Mouse (Mus musculus) heart, adult 8-10 months (tissue): ENCODE measurements around the gene Avpi1. TPM values are rescaled to one million over a fixed set of nuclear protein-coding genes. Genes with fewer than 3 reads are reported as not detected.
A peak's percentile ranks its signal among the peaks of the same experiment; 100 is the strongest.

ENCODE experiments used
- DNase-seq: peaks from one replicate; pipeline ENCODE4 v3.0.0; 2022; ENCODE audit warnings: low spot score
- total RNA-seq, 4 experiments: library from RNA; stranded (reverse); gene quantifications; 2 replicates each; pipeline ENCODE4 v1.2.4; 2022

The Avpi1 gene
- 10 to 100 TPM; 11.1 to 16.5 (median 13.6) TPM for total RNA-seq

DNA sequence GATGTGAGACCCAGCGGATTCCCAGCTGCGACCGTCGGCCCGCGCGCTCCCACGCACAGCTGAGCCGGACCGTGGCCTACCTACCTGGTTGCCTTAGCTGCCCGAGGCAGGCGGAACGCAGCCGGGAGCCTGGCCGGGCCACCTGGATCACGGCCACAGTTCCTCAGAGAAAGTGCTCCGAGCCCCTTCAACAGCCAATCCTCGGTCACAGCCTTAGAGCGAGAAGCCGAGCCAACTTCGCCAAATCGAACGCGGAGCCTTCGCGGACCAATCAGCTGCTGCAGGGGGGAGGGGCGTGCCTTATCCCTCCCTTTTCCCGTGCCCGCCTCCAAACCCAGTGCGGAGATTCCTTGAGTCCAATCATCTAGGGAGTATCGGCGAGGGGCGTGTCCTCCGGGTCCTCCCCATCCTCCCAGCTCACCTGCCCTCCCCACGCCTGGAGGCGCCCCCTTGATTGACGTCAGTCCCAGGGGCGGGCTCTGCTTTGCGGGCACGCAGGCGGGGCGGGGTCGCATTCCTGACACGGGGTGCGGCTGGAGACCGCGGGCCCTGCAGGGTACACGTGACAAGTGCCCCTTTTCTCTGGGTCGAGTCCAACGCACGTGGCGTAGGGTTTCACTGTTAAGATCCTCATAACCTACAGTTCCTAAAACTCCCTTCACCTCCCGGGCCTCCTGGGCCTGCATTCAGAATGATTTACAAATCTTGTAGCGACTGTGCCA is at the start of gene Avpi1:
Gene Avpi1 (minus strand): TSS at position 273 of the 722 bp plus-strand sequence.
- peak; percentile 99 for DNase-seq

DNA sequence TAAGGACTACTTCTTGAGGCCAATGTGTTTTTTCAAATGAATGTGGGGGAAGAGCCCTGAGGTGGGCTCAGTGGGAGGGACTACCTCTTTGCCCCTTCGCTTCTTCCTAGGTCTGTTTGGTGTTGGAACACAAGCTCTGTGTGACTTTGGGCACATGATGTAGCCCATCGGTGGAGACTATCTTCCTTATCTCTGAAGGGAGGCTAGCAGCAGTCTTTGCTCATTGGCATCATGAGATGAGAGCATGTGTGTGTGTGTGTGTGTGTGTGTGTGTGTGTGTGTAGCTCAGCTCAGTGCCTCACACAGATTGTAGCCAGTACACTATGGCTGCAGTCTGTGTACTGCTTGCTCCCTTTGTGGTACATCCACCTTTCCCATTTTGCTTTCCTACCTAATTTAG is 48.6 kb upstream of the Avpi1 start:
- no peak for DNase-seq

DNA sequence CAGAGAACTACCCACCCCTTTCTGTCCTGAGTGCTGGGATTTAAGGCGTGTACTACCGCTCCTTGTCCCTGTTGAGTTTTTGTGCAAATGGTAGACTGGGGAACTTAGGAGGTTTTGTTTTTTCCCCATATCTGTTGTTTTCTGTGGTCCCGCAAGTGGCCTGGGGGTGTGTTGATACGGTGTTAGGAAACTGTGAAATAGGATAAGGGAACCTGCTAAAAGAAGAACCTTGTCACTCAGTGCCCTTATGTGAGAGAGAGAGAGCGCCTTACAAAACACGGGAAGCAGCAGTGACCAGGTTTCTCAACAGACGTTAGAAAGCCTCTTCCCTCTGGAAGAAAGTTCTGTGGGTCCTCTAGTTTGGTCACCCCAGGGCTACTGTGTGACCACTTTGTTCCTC is 48.0 kb upstream of the Avpi1 start:
- DNase-seq = no peak

DNA sequence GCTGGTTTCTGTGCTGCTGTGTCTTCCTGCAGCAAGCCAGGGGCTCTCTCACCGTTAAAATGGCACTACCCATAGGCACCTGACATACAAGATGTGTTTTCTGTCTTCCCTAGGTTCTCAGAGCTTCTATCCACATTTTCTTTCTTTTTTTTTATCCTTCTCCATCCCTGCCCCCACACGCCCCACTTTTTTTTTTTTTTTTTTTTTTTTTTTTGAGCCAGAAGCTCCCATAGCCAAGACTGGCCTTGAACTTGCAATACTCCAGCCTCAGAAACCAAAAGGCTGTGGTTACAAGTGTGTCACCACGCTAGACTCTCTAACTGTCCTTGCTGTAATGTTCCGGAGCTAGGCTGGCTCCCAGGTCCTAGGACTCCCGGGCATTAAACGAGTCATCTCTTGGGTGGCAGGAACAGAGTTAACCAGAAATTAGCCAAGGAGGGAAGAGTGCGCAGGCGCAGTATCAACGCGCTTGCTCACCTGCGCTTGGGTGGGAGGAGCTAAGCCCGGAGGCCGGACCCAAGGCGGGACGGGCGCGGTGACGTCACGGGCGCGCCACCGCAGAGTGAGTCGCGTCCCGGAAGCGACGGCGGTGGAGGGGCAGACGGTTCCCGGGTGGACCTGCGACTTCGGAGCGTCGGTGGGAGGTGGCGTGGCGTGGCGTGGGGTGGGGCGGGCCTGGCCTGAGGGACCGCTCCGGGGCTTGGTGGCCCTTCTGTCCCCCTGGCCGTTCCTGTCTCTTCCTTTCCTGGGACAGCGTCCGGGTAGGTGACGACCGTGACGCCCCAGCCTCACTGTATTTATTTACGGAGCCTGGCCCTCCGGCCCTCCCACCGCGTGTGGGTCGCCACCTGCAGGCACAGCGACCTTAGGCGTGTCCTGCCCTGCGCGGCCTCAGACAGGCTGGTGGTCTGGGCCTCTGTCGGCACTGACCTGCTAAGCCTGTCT is 41.4 kb upstream of the Avpi1 start:
- DNase-seq = peak; percentile 87

DNA sequence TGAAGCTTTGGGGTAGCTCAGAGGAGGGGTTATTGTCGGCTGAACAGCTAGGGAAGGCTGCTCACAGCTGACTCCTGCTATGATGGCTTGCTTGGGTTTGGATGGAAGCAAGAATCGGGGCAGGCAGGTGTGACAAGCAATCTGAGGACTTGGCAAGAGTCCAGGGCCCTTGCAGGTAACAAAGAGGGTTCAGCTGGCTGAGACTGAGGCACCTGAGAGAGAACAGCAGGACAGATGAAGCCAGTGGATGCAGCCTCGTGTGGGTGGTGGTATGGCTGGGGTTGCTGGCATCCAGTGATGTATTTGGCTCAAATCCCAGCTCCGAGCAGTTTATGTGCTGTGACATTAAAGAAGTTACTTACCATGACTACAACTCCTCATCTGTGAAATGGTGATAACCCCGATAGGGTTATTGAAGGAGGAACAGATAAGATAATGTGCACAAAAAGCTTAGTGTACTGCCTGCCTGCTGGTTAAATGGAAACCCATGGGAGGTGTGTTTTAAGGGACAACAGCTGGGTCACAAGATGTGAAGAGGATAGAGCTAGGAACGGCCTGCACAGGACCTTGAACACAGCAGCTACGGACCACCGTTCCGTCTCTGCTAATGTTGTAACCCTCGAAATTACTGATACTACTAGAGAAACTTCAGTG is 40.6 kb upstream of the Avpi1 start:
- no peak for DNase-seq

DNA sequence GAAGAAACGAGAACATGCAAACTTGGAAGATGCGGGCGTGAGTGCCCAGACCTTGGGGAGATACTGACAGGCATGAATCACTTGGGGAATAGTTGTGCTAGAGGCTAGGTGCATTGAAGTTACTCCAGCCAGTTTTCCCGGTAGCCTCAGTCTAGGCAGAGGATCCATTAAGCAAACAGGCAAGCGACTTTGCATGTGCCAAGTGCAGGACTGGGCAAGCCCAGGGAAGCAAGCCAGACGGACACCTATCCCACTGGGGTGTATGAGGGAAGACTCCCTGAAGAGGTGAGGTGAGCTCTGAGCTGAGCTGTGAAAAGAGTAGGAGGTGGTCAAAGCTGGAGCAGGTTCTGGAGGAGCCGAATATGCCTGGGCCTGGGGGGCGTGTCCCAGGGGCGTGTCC is 38.6 kb upstream of the Avpi1 start:
- DNase-seq = no peak

DNA sequence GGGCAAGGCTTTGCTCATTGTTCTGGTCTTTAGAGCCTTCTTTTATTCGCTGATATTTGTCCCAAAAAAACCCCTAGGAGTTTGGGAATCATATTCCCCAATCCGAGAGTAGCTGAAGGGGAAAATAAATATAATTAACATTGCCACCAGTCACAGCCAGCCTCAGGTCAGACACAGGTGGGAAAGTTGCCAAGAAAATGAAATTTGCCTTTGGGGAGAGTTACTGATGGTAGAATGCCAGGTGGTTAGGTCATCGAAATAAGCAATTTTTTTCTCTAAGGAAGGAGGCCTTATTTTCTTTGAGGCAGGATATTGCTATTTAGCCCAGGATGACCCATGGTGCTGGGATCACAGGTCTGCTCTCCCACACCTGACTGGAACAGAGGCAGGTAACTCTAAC is 37.9 kb upstream of the Avpi1 start:
- no peak for DNase-seq

DNA sequence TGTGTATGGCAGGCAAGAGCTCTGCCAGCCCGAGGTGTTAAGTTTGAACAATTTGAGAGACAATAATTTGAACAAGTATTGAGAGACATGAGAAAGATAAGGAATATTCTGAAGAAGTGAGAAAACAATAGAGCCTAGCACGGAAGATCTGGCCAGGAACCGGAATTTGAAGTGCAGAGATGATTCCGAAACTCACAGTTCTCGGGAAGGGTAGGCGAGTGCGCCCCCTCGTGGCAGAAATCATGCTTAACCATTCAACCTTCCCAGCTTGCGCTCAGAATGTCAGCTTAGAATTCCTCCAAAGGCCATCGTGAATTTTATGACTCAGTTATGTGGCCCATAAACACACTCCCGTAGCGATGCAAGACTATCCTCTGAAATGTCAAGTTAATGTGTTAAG is 37.3 kb upstream of the Avpi1 start:
- DNase-seq = peak; percentile 90

DNA sequence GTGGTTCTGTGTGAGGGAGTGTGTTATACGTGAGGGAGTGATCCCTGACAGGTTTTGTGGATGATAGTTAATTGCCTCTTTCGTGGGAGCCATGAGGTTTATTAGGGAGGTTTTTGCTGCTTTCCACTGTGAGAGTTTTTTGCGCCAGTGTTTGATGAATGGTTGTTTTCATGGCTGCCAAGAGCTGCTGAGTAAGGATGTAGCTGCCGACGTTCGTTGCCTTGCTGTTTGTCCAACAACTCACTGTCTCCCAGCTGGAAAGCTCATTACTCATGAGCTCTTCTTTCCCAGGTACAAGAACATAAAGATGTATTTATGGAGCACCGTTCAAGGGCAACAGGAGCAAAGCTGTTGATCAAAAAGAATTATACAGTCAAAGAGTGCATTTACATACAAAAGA is 35.3 kb upstream of the Avpi1 start:
- DNase-seq = no peak

DNA sequence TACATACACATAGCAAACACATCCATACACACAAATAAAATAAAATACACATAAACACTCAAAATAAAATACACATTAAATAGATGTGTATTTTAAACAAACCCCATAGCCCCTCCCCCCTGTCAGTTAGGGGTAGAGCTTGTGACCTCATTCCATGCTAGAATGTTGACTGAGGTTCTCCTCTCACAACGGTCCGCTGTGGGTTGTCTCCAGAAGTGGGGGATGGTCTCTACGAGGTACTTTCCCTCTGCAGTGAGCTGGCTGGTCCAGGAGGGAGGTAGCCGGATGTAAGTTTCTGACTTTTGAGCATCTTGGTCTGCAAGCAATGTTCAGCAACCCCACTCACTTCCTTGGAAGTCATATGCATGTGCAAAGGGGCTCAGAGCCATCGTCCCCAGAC is 34.9 kb upstream of the Avpi1 start, which contains the start of gene Zfyve27:
Gene Zfyve27 (plus strand): TSS at position 188 of the 400 bp plus-strand sequence.
- DNase-seq = no peak

DNA sequence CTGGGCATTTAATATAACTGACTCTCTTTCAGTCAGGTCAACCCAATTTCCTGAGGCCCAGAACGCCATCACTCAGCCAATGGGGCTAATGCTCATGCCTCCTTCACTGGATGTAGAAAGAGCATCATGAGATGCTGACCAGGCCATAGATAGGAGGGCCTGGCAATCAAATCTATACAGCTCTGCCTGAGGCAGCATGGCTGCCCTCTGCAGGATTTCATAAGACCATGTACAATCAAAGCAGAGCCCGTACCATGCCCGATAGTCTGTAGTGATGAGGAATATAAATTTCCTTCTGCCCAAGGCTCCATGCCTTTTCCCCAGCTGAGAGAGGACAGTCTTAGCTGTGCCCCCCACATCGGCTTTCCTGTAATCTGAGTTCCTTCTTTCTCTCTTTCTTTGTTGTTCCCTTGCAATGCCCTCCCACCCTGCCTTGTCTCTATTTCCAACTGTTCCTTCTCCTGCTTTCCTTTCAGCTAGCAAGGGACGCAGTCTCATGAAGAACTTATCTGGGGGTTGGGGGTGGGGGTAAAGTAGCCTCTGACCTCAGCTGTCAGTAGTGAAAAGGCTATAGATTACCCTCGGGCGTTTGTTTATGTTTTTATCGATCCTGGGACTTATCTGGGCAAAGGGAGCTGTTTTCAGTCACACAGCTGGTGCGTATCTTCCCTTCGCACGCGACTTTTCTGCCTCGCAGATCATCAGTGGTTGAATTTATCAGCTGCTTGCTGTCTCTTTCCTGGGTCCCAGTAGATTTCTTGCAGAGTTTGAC is 29.6 kb upstream of the Avpi1 start:
- DNase-seq = no peak

DNA sequence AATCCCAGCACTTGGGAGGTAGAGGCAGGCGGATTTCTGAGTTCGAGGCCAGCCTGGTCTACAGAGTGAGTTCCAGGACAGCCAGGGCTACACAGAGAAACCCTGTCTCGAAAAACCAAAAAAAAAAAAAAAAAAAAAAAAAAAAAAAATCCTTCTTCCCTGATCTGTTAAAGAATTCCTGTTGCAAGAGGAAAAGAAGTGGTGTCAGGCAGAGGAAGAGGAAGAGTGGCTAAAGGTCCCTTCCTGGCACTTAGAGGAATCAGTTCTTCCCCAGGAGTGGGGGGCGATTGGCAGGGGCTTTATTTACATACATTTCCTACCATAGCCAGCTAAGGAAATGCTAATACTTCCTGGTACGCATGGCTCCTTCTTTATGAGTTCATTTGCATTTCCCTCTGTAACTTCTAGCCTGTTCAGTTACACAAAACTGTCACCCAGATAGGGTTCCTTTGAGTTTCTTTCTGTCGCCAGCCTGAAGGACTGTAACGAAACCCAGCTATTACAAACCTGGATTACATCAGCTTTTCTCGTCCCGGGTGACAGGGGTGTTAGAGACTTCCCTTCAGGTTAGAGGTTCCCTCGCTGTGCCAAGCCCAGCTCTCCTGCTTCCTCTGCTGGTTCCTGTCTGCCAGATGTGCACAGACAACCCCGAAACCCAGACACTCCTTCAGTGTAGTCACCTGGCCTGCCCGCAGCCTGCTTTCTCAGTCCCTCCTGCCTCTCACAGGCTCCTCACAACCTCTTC is 28.8 kb upstream of the Avpi1 start:
- DNase-seq = no peak

DNA sequence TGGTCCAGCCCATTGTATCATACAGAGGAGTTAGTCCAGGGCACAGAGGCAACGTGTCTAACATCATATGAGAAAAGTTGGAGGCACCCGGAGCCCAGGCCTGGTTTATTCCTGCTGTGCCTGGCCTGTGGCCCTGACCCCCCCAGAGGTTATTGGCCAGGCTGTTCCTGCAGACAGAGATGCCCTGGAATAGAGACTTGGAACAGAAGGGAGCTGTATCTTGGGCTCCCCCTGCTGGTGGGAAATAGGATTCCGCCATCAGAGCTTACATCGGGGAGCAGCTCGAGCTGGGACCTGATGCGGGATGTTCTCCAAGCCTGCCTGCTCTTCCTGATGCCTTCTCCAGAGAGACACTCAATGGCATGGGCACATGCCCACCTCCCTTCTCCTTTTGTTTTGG is 23.1 kb upstream of the Avpi1 start:
- DNase-seq = peak; percentile 90

DNA sequence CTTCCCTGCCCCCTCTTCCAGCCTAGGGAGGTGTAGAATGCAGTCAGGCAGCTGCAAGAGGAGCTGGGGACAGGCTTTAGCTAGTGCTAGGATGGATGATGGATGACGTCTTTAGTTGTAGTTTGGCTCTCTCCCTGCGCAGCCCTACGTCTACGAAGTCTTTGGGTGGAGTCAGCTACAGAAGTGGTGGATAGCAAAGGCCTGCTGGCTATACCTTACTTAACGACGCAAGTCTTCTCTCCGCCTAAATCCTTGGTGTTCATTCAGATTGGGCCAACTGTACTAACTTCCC is 19.7 kb upstream of the Avpi1 start:
- no peak for DNase-seq

DNA sequence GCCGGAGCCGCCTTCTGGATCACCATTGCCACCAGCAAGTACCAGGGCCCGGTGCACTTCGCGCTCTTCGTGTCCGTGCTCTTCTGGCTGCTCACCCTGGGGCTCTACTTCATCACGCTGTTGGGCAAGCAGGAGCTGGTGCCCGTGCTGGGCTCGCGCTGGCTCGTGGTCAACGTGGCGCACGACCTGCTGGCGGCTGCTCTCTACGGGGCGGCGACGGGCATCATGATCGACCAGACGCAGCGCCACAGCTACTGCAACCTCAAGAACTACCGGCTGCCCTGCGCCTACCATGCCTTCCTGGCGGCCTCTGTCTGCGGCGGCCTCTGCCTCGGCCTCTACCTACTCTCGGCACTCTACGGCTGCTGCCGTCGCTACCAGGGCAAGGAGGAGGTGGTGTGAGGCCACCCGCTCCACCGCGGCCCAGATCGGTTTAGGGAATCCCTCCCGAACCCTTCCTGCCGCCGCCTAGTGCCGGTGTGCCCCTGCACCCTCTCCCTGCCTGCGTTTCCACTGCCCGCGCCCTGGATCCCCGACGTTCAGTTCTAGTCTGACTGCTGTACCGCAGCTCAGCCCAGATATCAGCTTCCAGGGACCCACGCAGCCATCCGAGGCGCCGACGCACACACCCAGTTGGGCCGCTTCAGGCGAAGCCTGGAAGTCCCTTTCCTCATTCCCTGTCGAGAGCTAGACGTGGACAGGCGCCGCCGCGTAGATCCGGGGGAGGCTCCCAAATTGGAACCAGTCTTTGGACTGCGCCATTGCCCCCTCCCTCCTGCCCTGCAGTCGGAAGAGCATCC is 19.1 kb upstream of the Avpi1 start:
- peak; percentile 76 for DNase-seq

DNA sequence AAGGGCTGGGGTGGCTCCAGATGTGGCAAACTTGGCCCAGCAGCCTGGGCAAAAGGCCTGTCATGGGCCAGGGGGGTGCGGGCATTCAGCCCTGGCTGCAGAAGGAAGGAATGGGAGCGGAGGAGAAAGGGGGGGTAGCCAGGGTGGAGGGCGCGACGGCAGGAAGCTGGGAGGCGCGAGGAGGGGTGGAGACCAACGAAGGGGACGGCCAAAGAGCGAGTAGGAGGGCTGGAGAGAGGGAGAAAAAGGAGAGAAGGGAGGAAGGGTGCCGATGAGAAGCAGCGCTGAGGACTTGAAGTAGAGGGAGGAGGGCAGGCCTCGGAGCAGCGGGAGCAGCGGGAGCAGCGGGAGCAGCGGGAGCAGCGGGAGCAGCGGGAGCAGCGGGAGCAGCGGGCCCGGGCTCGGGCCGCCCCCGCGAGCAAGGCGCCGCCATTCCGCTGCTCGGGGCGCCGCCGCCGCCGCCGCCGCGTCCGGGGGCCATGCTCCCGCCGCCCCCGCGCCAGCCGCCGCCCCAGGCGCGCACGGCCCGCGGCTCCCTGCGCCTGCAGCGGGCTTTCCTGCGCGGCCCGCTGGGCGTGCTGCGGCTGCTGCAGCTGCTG is 18.4 kb upstream of the Avpi1 start, which contains the start of gene Marveld1:
Gene Marveld1 (plus strand): TSS at position 231 of the 599 bp plus-strand sequence.
- DNase-seq = peak; percentile 86

DNA sequence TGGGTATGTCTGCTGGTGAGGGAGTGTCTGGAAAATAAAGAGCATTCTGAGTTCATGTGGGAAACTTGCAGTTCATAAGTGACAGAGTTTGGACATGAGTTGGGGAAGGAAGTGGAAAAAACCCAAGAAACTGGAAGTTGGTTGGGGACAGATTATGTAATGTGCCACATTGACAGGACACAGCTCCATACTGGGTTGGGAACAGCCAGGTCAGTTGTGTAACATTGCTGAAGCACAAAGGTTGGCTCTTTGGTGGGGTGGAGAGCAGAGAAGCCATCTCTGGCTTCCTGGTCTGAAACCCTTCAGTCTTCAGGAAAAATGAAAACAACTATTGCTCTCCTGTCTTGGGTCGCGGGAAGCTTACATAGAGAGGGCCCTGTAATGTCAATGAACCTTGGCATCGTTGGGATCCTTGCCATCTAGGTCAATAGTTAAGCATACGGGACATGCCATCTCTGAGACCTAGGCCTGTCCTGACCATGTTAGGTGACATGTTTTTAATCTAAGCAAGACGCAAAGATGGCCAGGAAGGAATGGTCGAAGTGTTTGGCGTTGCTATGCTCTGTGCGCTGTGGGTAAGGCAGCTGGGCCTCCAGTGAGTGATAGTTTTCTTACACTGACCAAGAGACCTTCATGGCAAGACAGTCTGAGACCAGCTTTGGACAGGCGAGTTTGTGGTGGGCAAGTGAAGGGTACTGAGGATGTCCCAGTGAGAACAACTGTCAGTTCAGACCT is 17.6 kb upstream of the Avpi1 start:
- no peak for DNase-seq

DNA sequence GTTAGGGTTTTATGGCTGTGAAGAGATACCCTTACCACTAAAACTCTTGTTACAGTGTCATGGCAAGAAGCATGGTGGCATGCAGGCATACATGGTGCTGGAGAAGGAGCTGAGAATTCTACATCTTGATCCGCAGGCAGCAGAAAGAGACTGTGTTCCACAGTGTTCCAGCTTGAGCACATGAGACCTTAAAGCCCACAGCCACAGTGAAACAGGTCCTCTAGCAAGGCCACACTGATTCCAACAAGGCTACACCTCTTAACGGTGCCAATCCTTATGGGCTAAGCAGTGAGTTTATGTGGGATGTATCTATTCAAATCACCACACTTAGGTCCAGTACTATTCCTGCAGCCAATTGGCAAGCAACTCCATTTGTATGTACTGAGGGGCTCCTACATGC is 16.9 kb upstream of the Avpi1 start:
- no peak for DNase-seq

DNA sequence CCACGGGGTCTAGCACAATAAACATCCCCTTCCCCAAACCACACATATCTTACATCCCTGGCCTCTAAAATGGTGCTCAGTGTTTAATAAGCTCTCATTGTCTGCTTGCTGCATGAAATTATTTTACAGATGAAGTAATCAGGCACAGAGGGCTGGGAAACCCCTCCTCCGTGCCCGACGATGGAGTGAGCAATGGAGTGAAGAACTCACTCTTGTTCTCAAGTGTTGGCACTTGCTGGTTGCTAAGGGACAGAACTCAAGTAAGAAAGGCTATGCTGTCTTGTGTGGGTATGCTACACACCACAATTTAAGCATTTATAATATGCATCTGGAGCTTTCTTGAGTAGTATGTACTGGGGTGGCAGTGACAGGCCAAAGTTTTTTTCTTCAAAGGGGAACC is 16.4 kb upstream of the Avpi1 start:
- DNase-seq = no peak
